Mouse (Mus musculus) lung, embryonic 16.5 days (tissue): Measurements from ENCODE around the gene Nck2. TPM values are rescaled to one million over a fixed set of nuclear protein-coding genes. Genes with fewer than 3 reads are reported as not detected.

Source experiments
- ATAC-seq: fragments of 200-750 bp; cut with Nextera tagmentation; 2 replicates; pipeline ENCODE4 v1.8.0; 2017; ENCODE audit warnings: low read depth, mild to moderate bottlenecking, moderate library complexity
- H3K27ac ChIP-seq: fragments of 300-500 bp; sonication (generic); 2 replicates; pipeline ENCODE4 v1.5.1; 2014; ENCODE audit warnings: mild to moderate bottlenecking, control low read depth, low read length
- H3K27me3 ChIP-seq: fragments of 300-500 bp; sonication (generic); 2 replicates; pipeline ENCODE4 v1.6.1; 2014; ENCODE audit warnings: low read depth, low read length, mixed read lengths; ENCODE audit not compliant: control insufficient read depth, insufficient read depth
- H3K36me3 ChIP-seq: fragments of 300-500 bp; sonication (generic); 2 replicates; pipeline ENCODE4 v1.6.1; 2014; ENCODE audit warnings: low read length; ENCODE audit not compliant: control insufficient read depth, insufficient read depth
- H3K4me1 ChIP-seq: fragments of 300-500 bp; sonication (generic); replicated peaks from 2 replicates; pipeline ENCODE4 v1.6.1; 2014; ENCODE audit warnings: low read length, mixed read lengths; ENCODE audit not compliant: control insufficient read depth, insufficient read depth
- H3K4me2 ChIP-seq: fragments of 300-500 bp; sonication (generic); 2 replicates; pipeline ENCODE4 v1.6.1; 2014; ENCODE audit warnings: low read depth, low read length, control low read depth
- H3K4me3 ChIP-seq: fragments of 300-500 bp; sonication (generic); 2 replicates; pipeline ENCODE4 v1.5.1; 2014; ENCODE audit warnings: mild to moderate bottlenecking, low read length, control low read depth
- H3K9ac ChIP-seq: fragments of 300-500 bp; sonication (generic); 2 replicates; pipeline ENCODE4 v1.6.1; 2014; ENCODE audit warnings: low read length, control low read depth
- H3K9me3 ChIP-seq: fragments of 300-500 bp; sonication (generic); 2 replicates; pipeline ENCODE4 v1.6.1; 2016; ENCODE audit warnings: low read length; ENCODE audit not compliant: control insufficient read depth
- WGBS: fragments of 180-500 bp; shearing (Covaris S2); extraction: QIAGEN DNeasy Blood & Tissue Kit; methylation state at CpG from one replicate; pipeline ENCODE4 v1.1.7; 2014; 5-methylcytosine and 5-hydroxymethylcytosine counted together
- polyA plus RNA-seq: library from polyadenylated mRNA; unstranded; fragments of >200 nt; fragmentation: Nextera tagmentation; extraction: Ambion mirVana; gene quantifications from 2 replicates; pipeline ENCODE4 v1.2.1, GENCODE M21; 2015

Nck2 gene
- polyA plus RNA-seq, 1 experiment from 2014 or later = 43.4 TPM

DNA sequence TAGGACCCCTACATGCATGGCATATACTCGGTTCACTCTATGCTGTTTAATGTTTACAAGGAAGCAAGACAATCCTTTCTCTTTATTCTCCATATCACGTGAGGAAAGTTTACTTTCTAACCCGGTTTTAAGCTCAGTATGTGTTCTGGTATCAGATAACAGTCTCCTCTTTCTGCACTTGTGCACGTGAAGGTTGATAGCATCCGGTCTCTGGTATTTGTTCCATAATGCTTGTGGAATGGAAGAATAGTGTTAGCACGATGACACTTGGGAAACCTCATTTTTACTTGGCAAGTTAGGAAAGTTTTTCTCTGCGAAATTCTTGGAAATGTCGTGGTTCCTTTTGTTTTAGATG lies 58.4 kb downstream of the Nck2 start:
- WGBS = 23% methylated on average over 8 of the region's 8 CpGs
- peaks cover 25% of the 10 kb centered on the region for H3K4me1 ChIP-seq
- H3K9ac ChIP-seq = no peak overlapping the region
- H3K4me3 ChIP-seq = no peak overlapping the region
- no peak for ATAC-seq
- no peak overlapping the region for H3K4me2 ChIP-seq
- H3K9me3 ChIP-seq = no peaks in the 10 kb centered on the region
- H3K27me3 ChIP-seq = no peaks in the 10 kb centered on the region
- H3K36me3 ChIP-seq = no peaks in the 10 kb centered on the region
- H3K27ac ChIP-seq = no peak overlapping the region

DNA sequence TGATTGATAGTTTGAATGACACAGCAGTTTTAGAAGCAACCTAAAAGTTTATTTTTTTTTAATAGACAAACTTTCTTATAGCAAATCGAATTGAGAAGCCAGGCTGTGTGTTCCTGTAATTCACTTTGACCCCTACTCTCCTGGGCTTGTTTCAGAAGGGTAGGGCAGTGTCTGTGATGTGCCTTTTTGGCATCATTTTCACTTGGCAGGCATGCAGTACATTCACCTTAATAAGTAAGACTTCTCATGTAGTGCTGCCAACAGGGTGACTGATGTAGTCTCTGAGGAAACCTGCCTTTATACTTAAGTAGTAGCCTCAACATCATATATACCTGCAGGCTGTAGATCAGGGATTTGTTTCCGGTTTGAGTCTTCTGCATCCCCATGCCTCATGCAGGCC lies 58.9 kb downstream of the Nck2 start:
- H3K27ac ChIP-seq = no peak overlapping the region
- no peaks in the 10 kb centered on the region for H3K27me3 ChIP-seq
- H3K9ac ChIP-seq = no peak overlapping the region
- H3K36me3 ChIP-seq = no peaks in the 10 kb centered on the region
- H3K4me2 ChIP-seq = no peak overlapping the region
- ATAC-seq = no peak
- H3K9me3 ChIP-seq = no peaks in the 10 kb centered on the region
- 76% methylated on average over 2 of the region's 2 CpGs for WGBS
- no peak overlapping the region for H3K4me3 ChIP-seq
- H3K4me1 ChIP-seq = peaks cover 25% of the 10 kb centered on the region

- Histone ChIP-seq H3K27ac (no peak overlapping the region), H3K9ac (no peak overlapping the region), H3K4me2 (no peak overlapping the region), H3K9me3 (no peaks in the 10 kb centered on the region), H3K4me3 (no peak overlapping the region), H3K27me3 (no peaks in the 10 kb centered on the region), H3K36me3 (no peaks in the 10 kb centered on the region), H3K4me1 (peaks cover 25% of the 10 kb centered on the region)
- 75% methylated on average over 6 of the region's 6 CpGs for WGBS
- ATAC-seq = no peak
Measured at GRCm38 (mm10) chr1:43503676-43504075, 59.3 kb downstream of the Nck2 start.

GRCm38 (mm10) chr1:43504235-43504634 lies 59.9 kb downstream of the Nck2 start:
- Histone ChIP-seq H3K27ac (no peak overlapping the region), H3K4me2 (no peak overlapping the region), H3K9me3 (no peaks in the 10 kb centered on the region), H3K9ac (no peak overlapping the region), H3K4me3 (no peak overlapping the region), H3K36me3 (no peaks in the 10 kb centered on the region), H3K4me1 (peaks cover 25% of the 10 kb centered on the region), H3K27me3 (no peaks in the 10 kb centered on the region)
- peak; percentile 43 for ATAC-seq
- 28% methylated on average over 4 of the region's 4 CpGs for WGBS

- no peak for ATAC-seq
- Histone ChIP-seq H3K9me3 (no peaks in the 10 kb centered on the region), H3K27ac (no peak overlapping the region), H3K27me3 (no peaks in the 10 kb centered on the region), H3K36me3 (peaks cover 2% of the 10 kb centered on the region), H3K4me2 (no peak overlapping the region), H3K4me1 (peaks cover 20% of the 10 kb centered on the region), H3K9ac (no peak overlapping the region), H3K4me3 (no peak overlapping the region)
- WGBS = 73% methylated on average over 3 of the region's 3 CpGs
Measured at GRCm38 (mm10) chr1:43506638-43507037, 62.3 kb downstream of the Nck2 start.

DNA sequence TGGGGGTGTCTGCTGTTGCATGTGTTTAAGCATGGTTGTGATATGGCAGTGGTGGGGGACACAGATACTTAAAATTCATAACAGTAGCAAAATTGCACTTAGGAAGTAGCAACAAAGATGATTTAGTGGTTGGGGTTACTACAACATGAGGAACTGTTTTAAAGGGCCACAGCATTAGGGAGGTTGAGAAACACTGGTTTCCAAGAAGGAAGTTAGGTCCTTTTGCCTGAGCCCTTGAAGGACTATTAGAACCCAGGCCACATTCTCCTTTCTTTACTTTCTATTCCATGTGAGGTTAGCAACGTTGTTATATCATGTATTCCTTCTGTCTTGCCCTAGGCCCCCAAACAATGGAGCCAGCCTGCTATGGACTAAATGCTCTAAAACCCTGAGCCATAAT lies 63.4 kb downstream of the Nck2 start:
- no peak overlapping the region for H3K4me3 ChIP-seq
- peaks cover 11% of the 10 kb centered on the region; the same call in 1 of the 2 replicates for H3K4me1 ChIP-seq
- H3K27ac ChIP-seq = no peak overlapping the region
- H3K4me2 ChIP-seq = no peak overlapping the region
- ATAC-seq = no peak
- H3K9me3 ChIP-seq = no peaks in the 10 kb centered on the region
- H3K27me3 ChIP-seq = no peaks in the 10 kb centered on the region
- WGBS = 81% methylated on average over 1 of the region's 1 CpGs
- no peak overlapping the region for H3K9ac ChIP-seq
- H3K36me3 ChIP-seq = peaks cover 3% of the 10 kb centered on the region

- 83% methylated on average over 12 of the region's 12 CpGs for WGBS
- Histone ChIP-seq H3K4me1 (no peaks in the 10 kb centered on the region), H3K27me3 (no peaks in the 10 kb centered on the region), H3K27ac (no peak overlapping the region), H3K4me2 (no peak overlapping the region), H3K9ac (no peak overlapping the region), H3K36me3 (peaks cover 5% of the 10 kb centered on the region), H3K4me3 (no peak overlapping the region), H3K9me3 (no peaks in the 10 kb centered on the region)
- no peak for ATAC-seq
Measured at GRCm38 (mm10) chr1:43511256-43511655, 66.9 kb downstream of the Nck2 start.

- Histone ChIP-seq H3K4me1 (no peaks in the 10 kb centered on the region), H3K27ac (no peak overlapping the region), H3K27me3 (no peaks in the 10 kb centered on the region), H3K9ac (no peak overlapping the region), H3K4me3 (no peak overlapping the region), H3K4me2 (no peak overlapping the region), H3K36me3 (peaks cover 5% of the 10 kb centered on the region), H3K9me3 (no peaks in the 10 kb centered on the region)
- ATAC-seq = no peak
- WGBS = 84% methylated on average over 8 of the region's 8 CpGs
Measured at GRCm38 (mm10) chr1:43511667-43512066, 67.3 kb downstream of the Nck2 start.

GRCm38 (mm10) chr1:43517405-43517804 lies 73.0 kb downstream of the Nck2 start:
- 86% methylated on average over 3 of the region's 3 CpGs for WGBS
- ATAC-seq = no peak
- Histone ChIP-seq H3K4me1 (no peaks in the 10 kb centered on the region; the same call in 1 of the 2 replicates), H3K4me3 (no peak overlapping the region), H3K36me3 (peaks cover 3% of the 10 kb centered on the region), H3K27me3 (no peaks in the 10 kb centered on the region), H3K4me2 (no peak overlapping the region), H3K9ac (no peak overlapping the region), H3K9me3 (no peaks in the 10 kb centered on the region), H3K27ac (no peak overlapping the region)
